8 mouse cellular contexts compared by ENCODE assay signal in the genomic region with DNA sequence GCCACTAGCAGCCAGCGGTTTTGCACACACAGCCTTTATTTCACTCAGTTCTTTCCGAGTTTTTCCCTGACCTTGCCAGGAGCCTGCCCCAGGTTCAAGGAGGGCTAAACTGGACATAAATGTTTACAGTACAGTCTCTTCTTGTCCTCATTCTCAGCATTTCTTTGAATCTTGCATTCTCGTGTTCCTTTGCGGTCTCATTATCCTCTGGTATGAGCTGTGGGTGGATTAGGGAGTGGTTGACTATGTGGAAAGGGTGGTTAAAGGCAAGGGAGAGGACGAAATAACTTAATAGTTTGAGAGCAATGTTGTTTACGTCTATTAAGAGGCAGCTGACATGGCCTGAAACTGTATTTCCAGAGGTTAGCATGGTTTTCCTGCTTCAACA. TPM values are rescaled to one million over a fixed set of nuclear protein-coding genes. Genes with fewer than 3 reads are reported as not detected.
DNase-seq lines count a peak whose midpoint lies in the region; ATAC-seq and TF ChIP-seq lines count a peak whose summit lies in the region.

No protein-coding gene starts in this region.

- no peak for TF ChIP-seq EP300 in heart, postnatal 0 days (IDR thresholded peaks at IDR 0.05; ENCODE audit: low read depth)

- H3K4me3 ChIP-seq in heart, postnatal 0 days (ENCODE audit: low read depth, low read length) = peak overlapping the region; percentile 86
- peak overlapping the region; percentile 58 for H3K4me3 ChIP-seq in hindbrain, embryonic 16.5 days (ENCODE audit: low read length)
- H3K4me3 ChIP-seq in midbrain, embryonic 14.5 days (replicated peaks; ENCODE audit: low read depth, low read length) = peak overlapping the region; percentile 57

- H3K9ac ChIP-seq in heart, postnatal 0 days (replicated peaks; ENCODE audit: low read depth, low read length) = peak overlapping the region; percentile 85
- peak overlapping the region; percentile 79 for H3K9ac ChIP-seq in hindbrain, embryonic 16.5 days (ENCODE audit: low read depth, low read length)
- peak overlapping the region; percentile 60 for H3K9ac ChIP-seq in midbrain, embryonic 14.5 days (replicated peaks; ENCODE audit: low read length)

- no peaks in the 10 kb centered on the region for H3K9me3 ChIP-seq in heart, postnatal 0 days (replicated peaks; ENCODE audit: control insufficient read depth, low read length)
- H3K9me3 ChIP-seq in hindbrain, embryonic 16.5 days (ENCODE audit: control insufficient read depth, low read length) = no peaks in the 10 kb centered on the region
- H3K9me3 ChIP-seq in midbrain, embryonic 14.5 days (ENCODE audit: control insufficient read depth, low read length) = no peaks in the 10 kb centered on the region

- ATAC-seq in heart, postnatal 0 days (ENCODE audit: insufficient read depth, low read depth) = no peak
- 0 out of 2 replicates have a peak, but pooled peaks have one; percentile 0 for ATAC-seq in hindbrain, embryonic 16.5 days
- ATAC-seq in midbrain, embryonic 14.5 days (ENCODE audit: low FRiP score, low TSS enrichment) = no peak

- peak overlapping the region; percentile 90 for H3K4me2 ChIP-seq in heart, postnatal 0 days (ENCODE audit: low read depth, low read length)
- peak overlapping the region; percentile 66 for H3K4me2 ChIP-seq in hindbrain, embryonic 16.5 days (ENCODE audit: low read length)
- peak overlapping the region; percentile 63 for H3K4me2 ChIP-seq in midbrain, embryonic 14.5 days (ENCODE audit: low read length)

- H3K27ac ChIP-seq in heart, postnatal 0 days (ENCODE audit: low read depth) = peak overlapping the region; percentile 94
- peak overlapping the region; percentile 92 for H3K27ac ChIP-seq in hindbrain, embryonic 16.5 days (ENCODE audit: low read depth, low read length)
- H3K27ac ChIP-seq in midbrain, embryonic 14.5 days (replicated peaks; ENCODE audit: low read depth, low read length) = peak overlapping the region; percentile 87

- peaks cover 9% of the 10 kb centered on the region for H3K4me1 ChIP-seq in heart, postnatal 0 days (ENCODE audit: control insufficient read depth, insufficient read depth)
- H3K4me1 ChIP-seq in hindbrain, embryonic 16.5 days (ENCODE audit: control insufficient read depth, insufficient read depth, low read depth, low read length) = peaks cover 24% of the 10 kb centered on the region
- H3K4me1 ChIP-seq in midbrain, embryonic 14.5 days (ENCODE audit: control insufficient read depth, insufficient read depth, low read length) = peaks cover 26% of the 10 kb centered on the region

- H3K27me3 ChIP-seq in heart, postnatal 0 days (ENCODE audit: control insufficient read depth, insufficient read depth, low read length) = no peaks in the 10 kb centered on the region
- no peaks in the 10 kb centered on the region for H3K27me3 ChIP-seq in hindbrain, embryonic 16.5 days (replicated peaks; ENCODE audit: control insufficient read depth, insufficient read depth, low read length)
- H3K27me3 ChIP-seq in midbrain, embryonic 14.5 days (ENCODE audit: control insufficient read depth, insufficient read depth, low read length) = no peaks in the 10 kb centered on the region

- H3K36me3 ChIP-seq in heart, postnatal 0 days (replicated peaks; ENCODE audit: control insufficient read depth, insufficient read depth, low read length) = 0 out of 2 replicates have a peak, but pooled peaks cover 4% of the 10 kb centered on the region
- no peaks in the 10 kb centered on the region; the same call in 1 of the 2 replicates for H3K36me3 ChIP-seq in hindbrain, embryonic 16.5 days (ENCODE audit: control insufficient read depth, insufficient read depth, low read length)
- H3K36me3 ChIP-seq in midbrain, embryonic 14.5 days (ENCODE audit: control insufficient read depth, insufficient read depth, low read length) = no peaks in the 10 kb centered on the region

- WGBS in heart, postnatal 0 days = 2% methylated on average over 6 of the region's 6 CpGs
- WGBS in hindbrain, embryonic 16.5 days = 0% methylated on average over 6 of the region's 6 CpGs
- WGBS in midbrain, embryonic 14.5 days = 1% methylated on average over 6 of the region's 6 CpGs

- no peak for TF ChIP-seq CTCF in heart, postnatal 0 days (IDR thresholded peaks at IDR 0.05; ENCODE audit: low read depth)

- peak; percentile 13 for DNase-seq in heart, postnatal 0 days (ENCODE audit: low spot score)
- no peak for DNase-seq in heart, adult 18-20 months
- DNase-seq in brain, adult 2 months (ENCODE audit: low read depth, low spot score) = peak; percentile 16
- no peak for DNase-seq in midbrain, embryonic 14.5 days
- no peak for DNase-seq in adrenal gland, adult 2 months
- no peak for DNase-seq in cerebellum, postnatal 25 days
- DNase-seq in gastrocnemius, adult 8-10 months (ENCODE audit: low spot score in 2 of 2) = no peak

RNA-seq across cellular contexts. Expression of a gene that starts 54.6 kb away (rescaled TPM):
- 25.2 and 53.5 TPM in 2 replicates for total RNA-seq in heart, postnatal 0 days (2014; rRNA removed; ENCODE audit: low replicate concordance)
- 32.2 and 35.9 TPM in 2 replicates for polyA plus RNA-seq in heart, postnatal 0 days (2015; fragmentation: Nextera tagmentation; extraction: Ambion mirVana)
- 100 to 1,000 TPM; 108 to 116 TPM for total RNA-seq in heart, adult 18-20 months (2021)
- polyA plus RNA-seq in hindbrain, embryonic 16.5 days (2015; fragmentation: Nextera tagmentation; extraction: Ambion mirVana) = 18.4 and 20.1 TPM in 2 replicates
- polyA plus RNA-seq in midbrain, embryonic 14.5 days (2014; fragmentation: Nextera tagmentation; extraction: Ambion mirVana) = 30.4 and 41.4 TPM in 2 replicates
- 10 to 100 TPM; 20.0 to 22.6 TPM for total RNA-seq in adrenal gland, adult 2 months (2021)
- polyA plus RNA-seq in adrenal gland, adult 2 months (2012; rRNA removed) = 0.41 and 0.84 TPM in 2 replicates
- 10 to 100 TPM; 14.3 to 17.9 (median 15.2) TPM for total RNA-seq in gastrocnemius, adult 8-10 months (2022)

Comparison
In these comparisons a context has a peak if more than half of its experiments do, and no peak if none do; other contexts are left out.
1. DNase-seq: peak in heart, postnatal 0 days (single experiment) and brain, adult 2 months (single experiment); none in heart, adult 18-20 months (0 of 2), midbrain, embryonic 14.5 days (single experiment), adrenal gland, adult 2 months (single experiment), cerebellum, postnatal 25 days (0 of 2) and gastrocnemius, adult 8-10 months (0 of 2).
2. Peak in every context shown above with its lines, with median percentiles within 50 percentile points of each other: H3K27ac ChIP-seq, H3K4me2 ChIP-seq, H3K4me3 ChIP-seq and H3K9ac ChIP-seq.